ENCODE assay signal across 22 mouse cellular contexts in the genomic region with DNA sequence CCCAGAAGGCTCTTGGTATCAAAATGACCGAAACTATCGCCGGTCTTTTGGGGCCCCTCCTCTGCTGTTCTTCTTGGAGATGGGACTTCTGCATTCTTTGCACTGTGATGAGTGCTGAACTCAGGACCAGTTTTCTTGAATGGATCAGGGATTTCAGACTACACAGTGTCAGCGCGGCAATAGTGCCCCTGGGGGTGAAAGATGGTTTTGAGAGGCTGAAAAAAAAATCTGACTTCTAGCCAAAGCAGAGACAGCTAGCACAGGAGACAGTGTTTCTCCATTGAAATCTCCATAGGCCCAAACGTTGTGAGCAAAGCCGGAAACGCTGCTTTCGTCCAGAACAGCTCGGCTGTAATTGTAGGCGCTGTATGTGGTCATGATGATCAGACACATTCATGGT. TPM values are rescaled to one million over a fixed set of nuclear protein-coding genes. Genes with fewer than 3 reads are reported as not detected.
"Had no signal": no experiment of that assay in that cellular context is flagged by ENCODE, and none has a peak within 500 bp of the region (broad histone marks: within the 10 kb centered on the region; RNA-seq: fewer than 3 reads in every experiment).

No protein-coding gene starts in this region.

- H3K9me3 ChIP-seq: liver, embryonic 13.5 days; midbrain, embryonic 12.5 days; neural tube, embryonic 12.5 days; neural tube, embryonic 15.5 days had no signal

- H3K4me3 ChIP-seq: liver, embryonic 13.5 days; midbrain, embryonic 12.5 days; neural tube, embryonic 12.5 days; neural tube, embryonic 15.5 days had no signal

- H3K36me3 ChIP-seq: liver, embryonic 13.5 days; midbrain, embryonic 12.5 days; neural tube, embryonic 12.5 days; neural tube, embryonic 15.5 days had no signal

- H3K9ac ChIP-seq: liver, embryonic 13.5 days; midbrain, embryonic 12.5 days; neural tube, embryonic 12.5 days; neural tube, embryonic 15.5 days had no signal

- H3K4me1 ChIP-seq: liver, embryonic 13.5 days had no signal

- H3K4me2 ChIP-seq: liver, embryonic 13.5 days; midbrain, embryonic 12.5 days; neural tube, embryonic 12.5 days; neural tube, embryonic 15.5 days had no signal

- H3K27ac ChIP-seq: kidney, postnatal 0 days; liver, embryonic 13.5 days; midbrain, embryonic 12.5 days; neural tube, embryonic 12.5 days; neural tube, embryonic 15.5 days; stomach, postnatal 0 days had no signal

- H3K27me3 ChIP-seq: liver, embryonic 13.5 days; midbrain, embryonic 12.5 days; neural tube, embryonic 12.5 days; neural tube, embryonic 15.5 days had no signal

- DNase-seq: kidney, adult 2 months; kidney, postnatal 25 days; liver, embryonic 13.5 days; lung, adult 2 months; lung, postnatal 14 days; lung, postnatal 4 days; right cerebral cortex, adult 18-20 months; right cerebral cortex, postnatal 14 days; right cerebral cortex, postnatal 4 days; thymus, adult 2 months; thymus, postnatal 14 days; thymus, postnatal 4 days had no signal

RNA-seq across cellular contexts. Expression of a gene that starts 19.7 kb away (rescaled TPM):
- total RNA-seq: liver, adult 2 months; megakaryocyte progenitor cell, adult 5-6 weeks; megakaryocyte-erythroid progenitor cell, adult 5-6 weeks had no signal
- polyA plus RNA-seq: kidney, adult 2 months; large intestine, adult 2 months; liver, embryonic 16.5 days; lung, adult 2 months had no signal
